Mouse (Mus musculus) mature B cell (primary cell): ENCODE data around the gene Palm.

Source experiments
- in situ Hi-C: fragments of 300-500 bp; cut with MboI; formaldehyde crosslinking; loops from 2 replicates; pipeline ENCODE4 v1.14.3; 2019

The Palm gene

GRCm38 (mm10) chr10:79824413-79824812 lies 31.0 kb downstream of the Palm start:
- in situ Hi-C loops: no loop called here

GRCm38 (mm10) chr10:79831583-79831982 lies 38.2 kb downstream of the Palm start:
- in situ Hi-C loops: loop anchor here (10.0 kb wide), 2 partner anchors 93 to 123 kb away; partner anchors contain the start of genes Arid3a and R3hdm4

DNA sequence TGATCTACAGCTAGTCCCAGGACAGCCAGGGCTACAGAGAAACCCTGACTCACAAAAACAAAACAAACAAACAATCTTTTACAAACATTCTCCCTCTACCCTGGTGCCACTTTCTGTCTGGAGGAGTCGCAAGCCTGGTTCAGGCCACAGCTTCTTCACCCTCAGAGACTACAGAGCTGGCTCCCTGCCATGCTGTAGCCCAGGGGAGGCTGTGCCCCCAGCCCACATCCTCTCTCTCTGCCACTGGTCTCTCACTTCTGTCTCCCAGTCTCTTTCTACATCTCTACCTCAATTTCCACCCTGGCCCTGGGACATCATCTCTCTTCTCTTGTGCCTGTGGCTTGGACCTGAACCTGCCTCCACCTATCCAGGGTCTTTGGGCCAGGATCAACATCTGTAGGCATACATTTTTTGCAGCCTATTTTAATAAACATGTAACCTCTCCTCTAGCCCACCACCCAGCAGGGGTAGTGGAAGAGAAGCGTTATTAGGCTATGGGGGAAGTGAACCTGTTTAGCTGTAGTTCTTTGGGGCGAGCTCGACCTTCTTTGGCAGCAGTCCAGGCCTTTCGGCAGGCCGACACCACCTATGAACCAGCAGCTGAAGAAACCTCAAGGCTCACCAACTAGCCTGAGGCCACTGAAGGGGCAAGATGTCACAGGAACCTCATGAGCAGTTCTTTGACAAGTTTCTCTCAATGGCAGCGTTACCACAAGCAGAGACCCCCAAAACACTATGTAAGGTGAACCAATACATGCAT lies 38.8 kb downstream of the Palm start:
- in situ Hi-C loops: loop anchor here (10.0 kb wide), 2 partner anchors 93 to 123 kb away; partner anchors contain the start of genes Arid3a and R3hdm4

DNA sequence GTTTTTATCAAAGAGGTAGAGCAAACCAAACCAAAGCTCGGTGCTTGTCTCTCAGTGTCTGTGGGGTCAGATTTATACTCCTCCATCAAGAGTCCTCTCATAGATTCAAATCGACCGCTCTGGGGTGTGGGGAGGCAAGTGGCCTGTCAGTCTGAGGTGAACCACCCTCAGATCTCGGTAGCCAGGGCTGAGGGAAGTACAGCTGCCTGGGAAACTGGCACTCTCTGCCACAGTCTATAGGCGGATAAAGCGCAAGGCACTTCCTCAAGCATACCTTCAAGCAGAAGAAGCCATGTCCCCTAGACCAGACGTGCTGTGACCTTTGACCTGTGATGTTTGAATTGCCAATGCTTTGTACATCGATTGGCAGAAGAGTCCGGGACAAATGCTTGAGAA lies 39.4 kb downstream of the Palm start:
- in situ Hi-C loops: loop anchor here (10.0 kb wide), 2 partner anchors 92 to 122 kb away; partner anchors contain the start of genes Arid3a and R3hdm4

DNA sequence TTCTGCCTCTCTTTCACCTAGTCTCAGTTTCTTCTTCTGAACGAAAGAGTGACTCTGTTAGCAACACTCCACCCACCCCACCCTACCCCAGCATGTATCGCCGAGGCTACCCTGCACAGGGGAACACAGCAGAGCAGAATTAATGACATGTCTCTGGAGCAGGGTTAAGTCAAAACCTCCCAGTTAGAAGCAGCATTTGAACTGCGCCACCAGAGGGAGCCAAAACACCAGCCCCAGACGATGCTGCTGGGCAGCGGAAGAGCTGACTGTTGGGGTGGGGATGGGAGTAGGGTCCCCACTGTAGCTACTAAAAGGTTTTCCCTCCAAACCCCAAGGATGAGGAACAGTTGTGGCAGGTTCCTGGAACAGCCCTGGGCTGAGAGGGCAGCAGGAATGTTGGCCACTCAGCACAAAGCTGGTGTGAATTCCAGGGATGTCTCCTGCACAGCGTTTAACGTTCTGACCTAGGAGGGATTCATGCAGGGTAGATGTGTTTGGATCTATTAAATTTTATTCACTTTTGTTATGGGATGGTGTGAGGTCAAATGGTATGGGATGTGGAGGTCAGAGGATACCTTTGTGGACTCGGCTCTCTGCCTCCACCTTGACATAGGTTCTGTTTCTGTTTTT lies 41.5 kb downstream of the Palm start:
- in situ Hi-C loops: loop anchor here (10.0 kb wide), 2 partner anchors 90 to 120 kb away; partner anchors contain the start of genes Arid3a and R3hdm4

- in situ Hi-C loops: loop anchor here (10.0 kb wide), 2 partner anchors 88 to 118 kb away; partner anchors contain the start of genes Arid3a and R3hdm4
Observed at GRCm38 (mm10) chr10:79836918-79837317, 43.5 kb downstream of the Palm start.

- in situ Hi-C loops: loop anchor here (10.0 kb wide), 2 partner anchors 87 to 117 kb away; partner anchors contain the start of genes Arid3a and R3hdm4
Observed at GRCm38 (mm10) chr10:79838151-79838550, 44.8 kb downstream of the Palm start.

DNA sequence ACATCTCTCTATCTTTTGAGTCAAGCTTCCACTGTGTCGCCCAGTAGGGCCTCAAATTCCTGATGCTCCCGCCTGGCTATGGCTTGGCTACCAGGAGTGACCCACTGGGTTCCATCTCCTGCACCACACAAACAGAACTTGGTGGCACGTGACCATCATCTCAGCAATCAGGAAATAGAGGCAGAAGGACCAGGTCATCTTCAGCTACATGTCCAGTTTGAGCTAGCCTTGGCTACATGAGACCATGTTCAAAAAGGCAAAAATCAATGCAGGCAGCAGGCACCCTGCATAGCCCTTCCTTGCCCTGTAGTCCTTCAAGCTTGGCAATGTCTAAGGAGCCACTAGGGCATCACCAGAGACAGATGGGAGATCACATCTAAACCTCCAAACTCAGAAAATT lies 46.7 kb downstream of the Palm start:
- in situ Hi-C loops: no loop called here

- in situ Hi-C loops: no loop called here
Observed at GRCm38 (mm10) chr10:79840644-79841551, 47.5 kb downstream of the Palm start.

- in situ Hi-C loops: no loop called here
Observed at GRCm38 (mm10) chr10:79842322-79842721, 49.0 kb downstream of the Palm start.

GRCm38 (mm10) chr10:79843476-79843875 lies 50.1 kb downstream of the Palm start:
- in situ Hi-C loops: no loop called here

DNA sequence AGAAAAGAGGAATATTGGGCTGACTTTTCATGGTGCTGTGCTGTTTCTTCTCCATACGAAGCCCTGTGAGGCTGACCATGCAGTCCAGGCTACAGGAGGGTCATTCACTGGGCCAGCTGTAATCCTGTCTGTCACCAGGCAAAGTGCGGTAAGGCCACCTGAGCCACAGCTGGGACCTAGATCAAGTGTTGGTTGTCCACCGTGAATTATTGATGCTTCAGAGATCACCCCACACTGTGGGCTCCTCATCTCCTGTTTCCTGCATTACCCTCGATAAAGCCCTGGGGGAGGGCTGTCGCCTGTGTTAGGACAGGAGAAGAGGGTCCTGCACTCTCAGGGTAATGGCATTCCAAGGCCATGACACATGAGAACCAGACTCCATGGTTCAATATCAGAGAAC lies 53.2 kb downstream of the Palm start:
- in situ Hi-C loops: no loop called here

GRCm38 (mm10) chr10:79849941-79850628 lies 56.7 kb downstream of the Palm start:
- in situ Hi-C loops: no loop called here

- in situ Hi-C loops: no loop called here
Observed at GRCm38 (mm10) chr10:79851653-79852052, 58.3 kb downstream of the Palm start.

DNA sequence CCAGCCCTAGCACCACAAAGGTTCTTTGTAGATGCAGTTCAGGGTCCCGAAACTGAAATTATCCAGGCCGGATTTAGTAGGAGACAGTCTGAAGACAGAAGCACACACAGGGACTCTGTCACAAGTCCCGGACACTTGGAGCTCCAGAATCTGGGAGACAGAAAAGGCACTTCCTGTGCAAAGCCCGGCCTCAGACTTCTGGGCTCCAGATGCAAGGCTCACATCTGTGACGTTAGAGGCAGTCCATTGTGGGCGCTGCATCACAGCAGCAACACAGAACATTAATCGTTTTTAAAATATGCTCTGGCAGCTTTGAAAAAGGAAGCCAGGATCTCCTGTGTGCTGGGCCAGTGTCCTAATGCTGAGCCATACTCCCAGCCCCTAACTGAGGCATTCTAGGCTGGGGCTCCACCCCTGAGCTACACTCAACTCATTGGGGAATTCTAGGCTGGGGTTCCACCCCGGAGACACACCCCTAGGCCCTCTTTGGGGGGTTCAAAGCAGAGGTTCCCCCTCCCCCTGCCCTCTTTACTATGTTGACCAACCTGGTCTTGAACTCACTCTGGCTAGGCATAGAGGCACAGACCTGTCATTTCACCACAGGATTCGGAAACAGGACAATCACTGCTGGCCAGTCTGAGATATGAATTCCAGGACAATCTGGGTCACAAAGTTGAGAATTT lies 58.9 kb downstream of the Palm start:
- in situ Hi-C loops: no loop called here

DNA sequence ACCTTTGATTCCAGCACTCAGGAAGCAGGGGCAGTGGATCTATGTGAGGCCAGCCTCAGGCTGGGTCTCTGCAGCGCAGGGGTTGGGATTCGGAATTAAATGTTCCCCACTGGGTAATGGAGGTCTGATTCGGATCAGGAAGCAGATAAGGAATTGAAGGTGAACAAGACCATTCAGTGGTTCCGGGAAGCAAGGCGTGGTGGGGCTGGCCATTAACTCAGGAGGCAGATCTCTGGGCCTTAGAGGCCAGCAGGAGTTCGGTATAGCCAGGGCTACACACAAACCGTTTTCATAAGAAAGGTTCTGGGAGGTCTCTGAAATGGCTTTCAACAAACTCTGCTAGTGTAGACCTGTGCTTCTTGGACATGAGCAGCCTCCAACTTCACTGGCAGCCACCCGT lies 59.5 kb downstream of the Palm start:
- in situ Hi-C loops: no loop called here

GRCm38 (mm10) chr10:79853392-79853791 lies 60.0 kb downstream of the Palm start:
- in situ Hi-C loops: no loop called here

DNA sequence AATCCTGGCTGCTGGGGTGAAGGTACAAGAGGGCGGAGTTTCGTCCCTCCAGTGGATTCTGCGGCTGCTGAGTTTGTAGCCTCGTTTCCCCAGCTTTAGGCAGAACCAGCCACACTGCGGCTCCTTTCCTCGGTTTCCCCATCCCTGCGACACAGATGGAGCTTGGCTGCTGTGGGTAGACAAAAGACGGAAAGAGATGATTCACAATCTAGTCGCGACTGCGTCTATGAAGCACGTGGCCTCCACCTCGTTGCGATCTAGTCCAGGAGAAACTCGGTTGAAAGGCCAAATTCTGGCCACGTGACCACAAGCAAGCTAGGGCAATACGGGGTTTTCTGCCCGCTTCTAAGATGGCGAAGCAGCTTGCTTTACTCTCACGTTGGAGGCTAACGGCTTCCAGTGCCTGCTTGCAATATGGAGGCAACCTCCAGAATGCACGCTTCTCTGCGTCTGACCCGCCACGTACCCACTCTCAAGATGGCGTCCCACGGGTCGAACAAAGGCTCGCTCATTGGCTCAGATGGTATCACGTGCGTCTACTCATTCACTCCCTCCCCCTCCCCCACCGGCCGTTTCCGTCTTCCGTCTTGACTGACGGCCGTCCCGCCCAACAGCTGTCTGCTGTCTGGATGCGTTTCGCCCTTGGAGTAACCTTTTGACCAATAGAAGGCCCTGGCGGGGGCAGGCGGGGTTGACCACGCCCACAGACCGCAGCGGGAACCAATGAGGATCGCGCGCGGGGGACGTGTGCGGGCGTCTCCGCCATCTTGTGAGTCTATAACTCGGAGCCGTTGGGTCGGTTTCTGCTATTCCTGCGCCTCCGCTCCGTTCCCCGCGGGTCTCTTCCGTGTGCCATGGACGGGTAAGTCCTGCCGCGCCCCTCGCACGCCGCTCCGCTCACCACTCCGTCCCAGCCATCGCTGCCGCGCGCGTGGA lies 60.8 kb downstream of the Palm start, which contains the start of gene Ptbp1:
TSS of gene Ptbp1 (plus strand) at position 568 of the 936 bp plus-strand sequence.
- in situ Hi-C loops: no loop called here

DNA sequence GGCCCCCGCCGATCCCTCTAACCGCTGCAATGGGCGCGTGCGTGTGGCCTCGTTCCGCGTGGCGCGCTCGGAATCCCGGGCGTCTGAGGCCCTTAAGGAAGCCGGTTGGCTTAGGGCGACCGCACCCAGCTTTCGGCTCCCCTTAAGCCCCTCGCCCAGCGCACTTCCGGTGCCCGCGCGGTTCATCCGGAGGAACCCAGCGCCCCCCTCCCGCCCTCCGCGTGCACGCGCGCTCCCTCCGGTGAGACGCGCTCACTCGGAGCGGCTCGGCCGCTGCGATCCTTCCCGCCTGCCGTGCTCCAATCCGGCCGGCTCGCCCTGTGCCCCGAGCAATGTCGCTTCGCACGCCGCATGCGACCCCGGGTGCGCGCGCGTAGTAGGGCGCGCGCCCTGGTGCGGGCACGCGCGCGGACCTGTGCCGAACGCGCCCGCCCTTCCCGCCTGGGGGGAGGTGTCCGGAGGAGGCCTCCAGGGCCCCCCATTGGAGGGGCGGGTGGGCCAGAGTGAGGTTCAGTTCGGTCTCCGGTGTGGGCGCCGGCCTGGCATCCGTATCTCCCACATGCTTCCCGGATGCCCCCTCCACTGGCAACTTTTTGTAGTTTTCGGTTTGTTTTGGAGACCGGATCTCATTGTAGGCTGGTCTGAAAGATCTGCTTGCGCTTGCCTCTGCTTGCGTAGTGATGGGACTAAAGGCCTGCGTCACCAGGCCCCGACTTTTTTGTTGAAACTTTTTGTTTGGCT lies 61.6 kb downstream of the Palm start:
- in situ Hi-C loops: no loop called here
